Mouse (Mus musculus): ENCODE data around the gene Arhgap6. TPM values are rescaled to one million over a fixed set of nuclear protein-coding genes. Genes with fewer than 3 reads are reported as not detected.
"Not testable (repeated sequence)": the region's sequence is repeated elsewhere in the genome, so short reads cannot be mapped to it uniquely, and the experiment has no call there.

The Arhgap6 gene
- polyA plus RNA-seq, 1 experiment: 3.0 TPM

- DNase-seq (ENCODE audit: low read depth in 1 of 2, low spot score in 2 of 2): peak in 1 of 2 experiments; percentile 25
- Histone ChIP-seq H3K27me3 (ENCODE audit: control insufficient read depth, insufficient read depth, low read length) (no peaks in the 10 kb centered on the region), H3K27ac (ENCODE audit: insufficient read depth, low read length) (no peak overlapping the region), H3K4me3 (ENCODE audit: extremely low read depth, insufficient read depth, insufficient read length) (peak overlapping the region; percentile 79; the same call in 1 of the 2 replicates), H3K4me1 (ENCODE audit: control insufficient read depth, insufficient read depth, insufficient read length) (no peaks in the 10 kb centered on the region; the same call in none of the 2 replicates), H3K36me3 (ENCODE audit: control insufficient read depth, insufficient read depth, low read length) (peaks cover 2% of the 10 kb centered on the region; the same call in 1 of the 2 replicates)
- whole genome bisulfite sequencing: 49% methylated on average over 12 of the region's 12 CpGs
- no peak for TF ChIP-seq POLR2A (IDR thresholded peaks at IDR 0.05; ENCODE audit: low read depth, low read length)
- TF ChIP-seq CTCF (IDR thresholded peaks at IDR 0.05; ENCODE audit: extremely low read depth, insufficient read depth, insufficient read length, insufficient replicate concordance): no peak
These were observed 524.3 kb downstream of the Arhgap6 start for GRCm38 (mm10) chrX:169319066-169319760.

GRCm38 (mm10) chrX:169319945-169320667, 525.2 kb downstream of the Arhgap6 start, which contains the start of gene Hccs:
Gene Hccs (minus strand): TSS chrX:169320372.
- peak within 1 kb of the TSS; percentile 85 for H3K27ac ChIP-seq (ENCODE audit: insufficient read depth, low read length)
- peaks cover 2% of the 10 kb centered on the region; the same call in 1 of the 2 replicates for H3K36me3 ChIP-seq (ENCODE audit: control insufficient read depth, insufficient read depth, low read length)
- no peaks in the 10 kb centered on the region for H3K27me3 ChIP-seq (ENCODE audit: control insufficient read depth, insufficient read depth, low read length)
- WGBS: 40% methylated on average over 96 of the region's 97 CpGs
- peak within 1 kb of the TSS; percentile 79 for H3K4me3 ChIP-seq (ENCODE audit: extremely low read depth, insufficient read depth, insufficient read length)
- TF ChIP-seq CTCF (IDR thresholded peaks at IDR 0.05; ENCODE audit: extremely low read depth, insufficient read depth, insufficient read length, insufficient replicate concordance) (no peak), POLR2A (IDR thresholded peaks at IDR 0.05; ENCODE audit: low read depth, low read length) (no peak; the same call in 1 of the 2 replicates)
- peak; percentile 83 for DNase-seq (ENCODE audit: low read depth in 1 of 2, low spot score in 2 of 2)
- H3K4me1 ChIP-seq (ENCODE audit: control insufficient read depth, insufficient read depth, insufficient read length): no peaks in the 10 kb centered on the region; the same call in none of the 2 replicates

GRCm38 (mm10) chrX:169320668-169321005, 525.7 kb downstream of the Arhgap6 start:
- not testable (repeated sequence) for DNase-seq (ENCODE audit: low read depth in 1 of 2, low spot score in 2 of 2); H3K4me1 ChIP-seq (ENCODE audit: control insufficient read depth, insufficient read depth, insufficient read length); H3K27ac ChIP-seq (ENCODE audit: insufficient read depth, low read length); H3K36me3 ChIP-seq (ENCODE audit: control insufficient read depth, insufficient read depth, low read length); H3K27me3 ChIP-seq (ENCODE audit: control insufficient read depth, insufficient read depth, low read length)
- H3K4me3 ChIP-seq (ENCODE audit: extremely low read depth, insufficient read depth, insufficient read length): peak overlapping the region; percentile 53; the same call in 1 of the 2 replicates
- WGBS: 40% methylated on average over 15 of the region's 15 CpGs

GRCm38 (mm10) chrX:169325929-169326595, 531.2 kb downstream of the Arhgap6 start:
- Histone ChIP-seq H3K4me3 (ENCODE audit: extremely low read depth, insufficient read depth, insufficient read length) (no peak overlapping the region), H3K36me3 (ENCODE audit: control insufficient read depth, insufficient read depth, low read length) (no peaks in the 10 kb centered on the region), H3K4me1 (ENCODE audit: control insufficient read depth, insufficient read depth, insufficient read length) (no peaks in the 10 kb centered on the region), H3K27me3 (ENCODE audit: control insufficient read depth, insufficient read depth, low read length) (no peaks in the 10 kb centered on the region), H3K27ac (ENCODE audit: insufficient read depth, low read length) (no peak overlapping the region; the same call in 1 of the 2 replicates)
- no peak for DNase-seq (ENCODE audit: low read depth in 1 of 2, low spot score in 2 of 2)
- WGBS: 36% methylated on average over 3 of the region's 3 CpGs
- TF ChIP-seq POLR2A (IDR thresholded peaks at IDR 0.05; ENCODE audit: low read depth, low read length): no peak
- no peak for TF ChIP-seq CTCF (IDR thresholded peaks at IDR 0.05; ENCODE audit: extremely low read depth, insufficient read depth, insufficient read length, insufficient replicate concordance)

DNA sequence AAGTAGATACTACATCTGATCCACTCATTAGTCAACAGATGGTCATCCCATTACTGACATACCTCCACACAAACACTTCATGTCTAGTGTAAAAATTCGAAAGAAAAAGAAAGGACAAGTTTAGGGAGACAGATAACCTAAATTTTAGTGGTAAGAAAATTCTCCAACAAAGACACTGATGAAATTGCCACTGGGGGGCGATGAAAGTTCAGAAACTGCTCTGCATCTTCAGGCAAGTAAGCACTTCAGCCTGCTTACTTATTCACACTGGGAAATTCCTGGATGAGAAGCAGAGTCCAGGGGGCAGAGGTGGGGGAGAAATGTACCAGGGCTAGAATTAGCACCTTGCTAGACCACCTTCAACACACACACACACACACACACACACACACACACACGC, 537.4 kb downstream of the Arhgap6 start:
- TF ChIP-seq CTCF (IDR thresholded peaks at IDR 0.05; ENCODE audit: extremely low read depth, insufficient read depth, insufficient read length, insufficient replicate concordance): no peak
- no peak for TF ChIP-seq POLR2A (IDR thresholded peaks at IDR 0.05; ENCODE audit: low read depth, low read length)
- Histone ChIP-seq H3K4me3 (ENCODE audit: extremely low read depth, insufficient read depth, insufficient read length) (no peak overlapping the region), H3K27ac (ENCODE audit: insufficient read depth, low read length) (no peak overlapping the region), H3K27me3 (ENCODE audit: control insufficient read depth, insufficient read depth, low read length) (no peaks in the 10 kb centered on the region), H3K4me1 (ENCODE audit: control insufficient read depth, insufficient read depth, insufficient read length) (no peaks in the 10 kb centered on the region), H3K36me3 (ENCODE audit: control insufficient read depth, insufficient read depth, low read length) (no peaks in the 10 kb centered on the region)
- WGBS: 53% methylated on average over 3 of the region's 3 CpGs
- DNase-seq (ENCODE audit: low read depth in 1 of 2, low spot score in 2 of 2): no peak

GRCm38 (mm10) chrX:169337559-169337958, 542.7 kb downstream of the Arhgap6 start:
- Histone ChIP-seq H3K36me3 (ENCODE audit: control insufficient read depth, insufficient read depth, low read length) (no peaks in the 10 kb centered on the region), H3K27ac (ENCODE audit: insufficient read depth, low read length) (no peak overlapping the region), H3K27me3 (ENCODE audit: control insufficient read depth, insufficient read depth, low read length) (no peaks in the 10 kb centered on the region), H3K4me1 (ENCODE audit: control insufficient read depth, insufficient read depth, insufficient read length) (no peaks in the 10 kb centered on the region), H3K4me3 (ENCODE audit: extremely low read depth, insufficient read depth, insufficient read length) (no peak overlapping the region)
- TF ChIP-seq CTCF (IDR thresholded peaks at IDR 0.05; ENCODE audit: extremely low read depth, insufficient read depth, insufficient read length, insufficient replicate concordance) (no peak), POLR2A (IDR thresholded peaks at IDR 0.05; ENCODE audit: low read depth, low read length) (no peak)
- DNase-seq (ENCODE audit: low read depth in 1 of 2, low spot score in 2 of 2): no peak
